Mouse (Mus musculus): ENCODE data around the gene Nkx2-5. TPM values are rescaled to one million over a fixed set of nuclear protein-coding genes. Genes with fewer than 3 reads are reported as not detected.

Nkx2-5 gene
- polyA plus RNA-seq, 1 experiment, result 2.2 TPM

- Histone ChIP-seq H3ac (ENCODE audit: control insufficient read depth, insufficient read length, low read depth) (no peak overlapping the region), H3K79me2 (ENCODE audit: control insufficient read depth, insufficient read depth) (no peaks in the 10 kb centered on the region), H3K79me3 (ENCODE audit: low read depth) (no peaks in the 10 kb centered on the region), H3K27me3 (ENCODE audit: control insufficient read depth, insufficient read depth, insufficient read length) (peaks cover 68% of the 10 kb centered on the region), H3K4me3 (ENCODE audit: insufficient read depth, poor library complexity, severe bottlenecking) (no peak overlapping the region), H3K36me3 (ENCODE audit: control insufficient read depth, insufficient read depth) (no peaks in the 10 kb centered on the region)
- TF ChIP-seq CTCF (IDR thresholded peaks at IDR 0.05; ENCODE audit: control insufficient read depth, insufficient read depth, insufficient read length) (no peak), CEBPB (IDR thresholded peaks at IDR 0.05; ENCODE audit: low read depth) (no peak), USF1 (IDR thresholded peaks at IDR 0.05; ENCODE audit: low read depth) (no peak), MYOD1 (IDR thresholded peaks at IDR 0.05; ENCODE audit: control insufficient read depth, insufficient read length, low read depth) (no peak), MYOG (IDR thresholded peaks at IDR 0.05; ENCODE audit: control insufficient read depth, extremely low read depth, insufficient read length) (no peak), FOSL1 (IDR thresholded peaks at IDR 0.05; ENCODE audit: insufficient read depth, low read length, poor library complexity, severe bottlenecking) (no peak), MAX (IDR thresholded peaks at IDR 0.05) (no peak)
Observed at GRCm38 (mm10) chr17:26846411-26846810, 1.6 kb upstream of the Nkx2-5 start.

- Histone ChIP-seq H3K79me2 (ENCODE audit: control insufficient read depth, insufficient read depth) (no peaks in the 10 kb centered on the region), H3K79me3 (ENCODE audit: low read depth) (no peaks in the 10 kb centered on the region), H3K4me3 (ENCODE audit: insufficient read depth, poor library complexity, severe bottlenecking) (no peak overlapping the region), H3K36me3 (ENCODE audit: control insufficient read depth, insufficient read depth) (no peaks in the 10 kb centered on the region), H3K27me3 (ENCODE audit: control insufficient read depth, insufficient read depth, insufficient read length) (peaks cover 70% of the 10 kb centered on the region), H3ac (ENCODE audit: control insufficient read depth, insufficient read length, low read depth) (no peak overlapping the region)
- TF ChIP-seq FOSL1 (IDR thresholded peaks at IDR 0.05; ENCODE audit: insufficient read depth, low read length, poor library complexity, severe bottlenecking), result no peak
- TF ChIP-seq MYOG (IDR thresholded peaks at IDR 0.05; ENCODE audit: control insufficient read depth, extremely low read depth, insufficient read length), result no peak
- TF ChIP-seq USF1 (IDR thresholded peaks at IDR 0.05; ENCODE audit: low read depth), result no peak
- no peak for TF ChIP-seq CTCF (IDR thresholded peaks at IDR 0.05; ENCODE audit: control insufficient read depth, insufficient read depth, insufficient read length)
- TF ChIP-seq MYOD1 (IDR thresholded peaks at IDR 0.05; ENCODE audit: control insufficient read depth, insufficient read length, low read depth), result no peak
- no peak for TF ChIP-seq CEBPB (IDR thresholded peaks at IDR 0.05; ENCODE audit: low read depth)
- TF ChIP-seq MAX (IDR thresholded peaks at IDR 0.05), result no peak
Observed at GRCm38 (mm10) chr17:26845149-26846050, 591 bp upstream of the Nkx2-5 start.

- Histone ChIP-seq H3K27me3 (ENCODE audit: control insufficient read depth, insufficient read depth, insufficient read length) (peaks cover 70% of the 10 kb centered on the region), H3K4me3 (ENCODE audit: insufficient read depth, poor library complexity, severe bottlenecking) (no peak overlapping the region), H3K36me3 (ENCODE audit: control insufficient read depth, insufficient read depth) (no peaks in the 10 kb centered on the region), H3K79me2 (ENCODE audit: control insufficient read depth, insufficient read depth) (no peaks in the 10 kb centered on the region), H3K79me3 (ENCODE audit: low read depth) (no peaks in the 10 kb centered on the region), H3ac (ENCODE audit: control insufficient read depth, insufficient read length, low read depth) (no peak overlapping the region)
- TF ChIP-seq MYOG (IDR thresholded peaks at IDR 0.05; ENCODE audit: control insufficient read depth, extremely low read depth, insufficient read length), result no peak
- TF ChIP-seq MAX (IDR thresholded peaks at IDR 0.05), result no peak
- no peak for TF ChIP-seq CTCF (IDR thresholded peaks at IDR 0.05; ENCODE audit: control insufficient read depth, insufficient read depth, insufficient read length)
- TF ChIP-seq FOSL1 (IDR thresholded peaks at IDR 0.05; ENCODE audit: insufficient read depth, low read length, poor library complexity, severe bottlenecking), result no peak
- no peak for TF ChIP-seq MYOD1 (IDR thresholded peaks at IDR 0.05; ENCODE audit: control insufficient read depth, insufficient read length, low read depth)
- TF ChIP-seq CEBPB (IDR thresholded peaks at IDR 0.05; ENCODE audit: low read depth), result no peak
- no peak for TF ChIP-seq USF1 (IDR thresholded peaks at IDR 0.05; ENCODE audit: low read depth)
Observed at GRCm38 (mm10) chr17:26844371-26844851, 398 bp downstream of the Nkx2-5 start.

GRCm38 (mm10) chr17:26843696-26844236 lies 1.0 kb downstream of the Nkx2-5 start:
- Histone ChIP-seq H3K4me3 (ENCODE audit: insufficient read depth, poor library complexity, severe bottlenecking) (no peak overlapping the region), H3K27me3 (ENCODE audit: control insufficient read depth, insufficient read depth, insufficient read length) (peaks cover 75% of the 10 kb centered on the region), H3K79me3 (ENCODE audit: low read depth) (no peaks in the 10 kb centered on the region), H3K79me2 (ENCODE audit: control insufficient read depth, insufficient read depth) (no peaks in the 10 kb centered on the region), H3ac (ENCODE audit: control insufficient read depth, insufficient read length, low read depth) (no peak overlapping the region), H3K36me3 (ENCODE audit: control insufficient read depth, insufficient read depth) (no peaks in the 10 kb centered on the region)
- no peak for TF ChIP-seq CTCF (IDR thresholded peaks at IDR 0.05; ENCODE audit: control insufficient read depth, insufficient read depth, insufficient read length)
- TF ChIP-seq FOSL1 (IDR thresholded peaks at IDR 0.05; ENCODE audit: insufficient read depth, low read length, poor library complexity, severe bottlenecking), result no peak
- no peak for TF ChIP-seq CEBPB (IDR thresholded peaks at IDR 0.05; ENCODE audit: low read depth)
- no peak for TF ChIP-seq MAX (IDR thresholded peaks at IDR 0.05)
- no peak for TF ChIP-seq MYOG (IDR thresholded peaks at IDR 0.05; ENCODE audit: control insufficient read depth, extremely low read depth, insufficient read length)
- no peak for TF ChIP-seq MYOD1 (IDR thresholded peaks at IDR 0.05; ENCODE audit: control insufficient read depth, insufficient read length, low read depth)
- no peak for TF ChIP-seq USF1 (IDR thresholded peaks at IDR 0.05; ENCODE audit: low read depth)

GRCm38 (mm10) chr17:26843229-26843567 lies 1.6 kb downstream of the Nkx2-5 start:
- TF ChIP-seq CTCF (IDR thresholded peaks at IDR 0.05; ENCODE audit: control insufficient read depth, insufficient read depth, insufficient read length) (no peak), MYOG (IDR thresholded peaks at IDR 0.05; ENCODE audit: control insufficient read depth, extremely low read depth, insufficient read length) (no peak), FOSL1 (IDR thresholded peaks at IDR 0.05; ENCODE audit: insufficient read depth, low read length, poor library complexity, severe bottlenecking) (no peak), MYOD1 (IDR thresholded peaks at IDR 0.05; ENCODE audit: control insufficient read depth, insufficient read length, low read depth) (no peak), CEBPB (IDR thresholded peaks at IDR 0.05; ENCODE audit: low read depth) (no peak), USF1 (IDR thresholded peaks at IDR 0.05; ENCODE audit: low read depth) (no peak), MAX (IDR thresholded peaks at IDR 0.05) (no peak)
- Histone ChIP-seq H3K27me3 (ENCODE audit: control insufficient read depth, insufficient read depth, insufficient read length) (peaks cover 77% of the 10 kb centered on the region), H3ac (ENCODE audit: control insufficient read depth, insufficient read length, low read depth) (no peak overlapping the region), H3K36me3 (ENCODE audit: control insufficient read depth, insufficient read depth) (no peaks in the 10 kb centered on the region), H3K79me3 (ENCODE audit: low read depth) (no peaks in the 10 kb centered on the region), H3K79me2 (ENCODE audit: control insufficient read depth, insufficient read depth) (no peaks in the 10 kb centered on the region), H3K4me3 (ENCODE audit: insufficient read depth, poor library complexity, severe bottlenecking) (no peak overlapping the region)

Measured in C2C12 (cell line).